Mouse (Mus musculus): Measurements from ENCODE around the gene Trip10. TPM values are rescaled to one million over a fixed set of nuclear protein-coding genes. Genes with fewer than 3 reads are reported as not detected.
A peak's percentile ranks its signal among the peaks of the same experiment; 100 is the strongest.

Gene Trip10
- total and polyA plus RNA-seq, 3 experiments = 10.9 to 20.8 TPM; not detected in 1

DNA sequence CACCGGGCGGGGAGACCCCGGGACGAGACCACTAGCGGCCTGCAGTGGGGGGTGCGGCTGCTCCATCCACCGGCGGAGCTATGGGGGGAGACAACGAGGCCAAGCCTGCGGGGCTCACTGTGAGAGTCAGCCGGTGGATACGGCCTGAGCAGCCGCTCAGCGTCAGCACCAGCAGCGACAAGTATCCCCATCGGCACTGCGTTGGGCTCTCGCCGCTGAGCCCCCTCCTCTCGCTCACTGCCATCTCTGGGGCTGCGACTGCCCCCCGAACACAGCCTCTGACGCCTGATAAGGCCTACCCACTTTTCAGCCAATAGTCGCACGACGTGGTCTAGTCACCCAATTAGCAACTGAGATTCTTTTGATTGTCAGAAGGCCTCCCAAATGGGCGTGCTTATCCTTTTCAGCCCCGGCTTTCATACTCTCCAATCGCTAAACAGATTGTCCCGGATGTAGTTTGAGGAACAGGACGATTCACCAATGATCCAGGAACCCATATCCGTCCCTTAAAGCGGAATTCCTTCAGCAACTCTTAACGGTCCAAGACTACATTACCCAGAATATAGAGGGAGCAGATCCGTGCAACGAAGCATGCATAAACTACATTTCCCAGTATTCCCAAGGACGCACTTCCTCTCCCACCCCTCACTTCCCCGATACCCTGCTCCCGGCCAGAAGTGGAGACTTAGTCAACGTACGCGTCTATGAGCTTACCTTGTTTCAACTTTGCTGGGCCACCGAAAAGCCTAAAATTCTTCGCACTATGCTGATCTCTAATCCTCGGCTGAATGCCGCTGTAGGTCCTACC lies 1.7 kb upstream of the Trip10 start (continued):
- TF ChIP-seq MYB (IDR thresholded peaks at IDR 0.05; ENCODE audit: low read depth, low read length) (no peak), KAT2A (conservative IDR thresholded peaks at IDR 0.05; ENCODE audit: low read depth, low read length) (peak; percentile 99), ZMIZ1 (IDR thresholded peaks at IDR 0.05; ENCODE audit: low read depth, low read length) (peak; percentile 25; the same call in 1 of the 2 replicates), CTCF (IDR thresholded peaks at IDR 0.05 in 2 of 3, conservative IDR thresholded peaks at IDR 0.05 in 1 of 3; ENCODE audit: control insufficient read depth in 1 of 3, insufficient read depth in 1 of 3, low read depth in 2 of 3, low read length in 3 of 3, poor library complexity in 1 of 3, severe bottlenecking in 1 of 3) (no peak), TBP (IDR thresholded peaks at IDR 0.05; ENCODE audit: low read depth, low read length) (peak; percentile 68; the same call in 1 of the 2 replicates), POLR2A (IDR thresholded peaks at IDR 0.05; ENCODE audit: control insufficient read depth in 1 of 2, insufficient read depth in 1 of 2, low read depth in 1 of 2, low read length in 2 of 2, poor library complexity in 1 of 2) (peak; percentile 47 to 63; a peak in 3 of 4 replicates), GATA1 (IDR thresholded peaks at IDR 0.05; ENCODE audit: low read depth, low read length) (peak; percentile 50), MYC (IDR thresholded peaks at IDR 0.05; ENCODE audit: low read depth, low read length) (peak; percentile 73), NELFE (IDR thresholded peaks at IDR 0.05; ENCODE audit: low read depth, low read length) (peak; percentile 75), GABPA (IDR thresholded peaks at IDR 0.05; ENCODE audit: low read depth, low read length) (no peak; the same call in 1 of the 2 replicates), CHD1 (IDR thresholded peaks at IDR 0.05; ENCODE audit: low read depth, low read length) (peak; percentile 99), MXI1 (IDR thresholded peaks at IDR 0.05; ENCODE audit: low read depth, low read length) (peak; percentile 66; the same call in 1 of the 2 replicates)

DNA sequence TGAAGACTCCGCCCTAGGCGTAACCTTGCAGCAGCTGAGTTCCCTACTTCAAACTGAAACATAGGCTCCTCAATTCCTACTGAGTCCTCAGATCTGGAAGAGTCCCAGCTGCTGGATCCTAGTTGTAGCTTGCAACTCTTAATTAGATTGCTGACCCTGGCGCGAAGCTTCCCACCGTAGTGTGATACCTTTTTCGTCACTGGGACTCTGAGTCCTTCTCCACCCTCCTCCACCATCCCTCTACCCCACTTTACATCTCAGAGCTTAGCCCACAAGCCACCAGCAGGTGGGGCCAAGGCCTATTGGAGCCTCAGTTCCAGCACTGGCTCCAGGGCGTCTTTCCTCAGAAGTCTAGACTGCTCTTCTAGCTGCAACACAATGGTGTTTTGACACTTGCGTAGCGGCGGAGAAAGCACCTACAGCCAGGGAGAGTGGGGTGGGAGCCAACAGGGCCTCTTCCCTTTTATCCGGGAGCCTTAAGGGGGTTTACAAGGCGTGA lies 1.0 kb upstream of the Trip10 start, which contains the start of gene Gpr108:
TSS of gene Gpr108 (minus strand) at position 246 of the 499 bp plus-strand sequence.
- Histone ChIP-seq H3K79me2 (ENCODE audit: control insufficient read depth, insufficient read depth, low read length, poor library complexity) (peaks cover 13% of the 10 kb centered on the region), H3K36me3 (ENCODE audit: control insufficient read depth in 1 of 2, insufficient read depth in 2 of 2, low read length in 2 of 2) (peaks cover 0 to 11% of the 10 kb centered on the region in 2 experiments; a peak in 2 of 4 replicates), H3K27me3 (ENCODE audit: control insufficient read depth in 1 of 2, insufficient read depth in 2 of 2, low read length in 2 of 2) (no peaks in the 10 kb centered on the region), H3K27ac (ENCODE audit: control insufficient read depth, low read depth, low read length) (peak within 1 kb of the TSS; percentile 81), H3K9me3 (replicated peaks; ENCODE audit: insufficient read depth, low read length) (no peaks in the 10 kb centered on the region), H3K9ac (ENCODE audit: control insufficient read depth, low read depth, low read length, poor library complexity, severe bottlenecking) (peak within 1 kb of the TSS; percentile 87), H3K4me3 (ENCODE audit: control insufficient read depth in 1 of 2, insufficient read depth in 1 of 2, low read depth in 2 of 2, low read length in 2 of 2) (peak within 1 kb of the TSS; percentile 91 to 92), H3K4me1 (ENCODE audit: control insufficient read depth in 1 of 2, insufficient read depth in 2 of 2, low read length in 2 of 2) (peaks cover 0 to 24% of the 10 kb centered on the region in 2 experiments; a peak in 2 of 4 replicates)
- DNase-seq (ENCODE audit: low read depth, low spot score) = peak; percentile 94
- peak; percentile 55 to 86 (median 78) for TF ChIP-seq CTCF (IDR thresholded peaks at IDR 0.05 in 2 of 3, conservative IDR thresholded peaks at IDR 0.05 in 1 of 3; ENCODE audit: control insufficient read depth in 1 of 3, insufficient read depth in 1 of 3, low read depth in 2 of 3, low read length in 3 of 3, poor library complexity in 1 of 3, severe bottlenecking in 1 of 3)
- TF ChIP-seq SMC3 (IDR thresholded peaks at IDR 0.05; ENCODE audit: low read depth, low read length) = peak; percentile 92
- peak; percentile 35; the same call in 1 of the 2 replicates for TF ChIP-seq NELFE (IDR thresholded peaks at IDR 0.05; ENCODE audit: low read depth, low read length)
- TF ChIP-seq MAZ (IDR thresholded peaks at IDR 0.05; ENCODE audit: low read depth, low read length) = peak; percentile 33; the same call in 1 of the 2 replicates
- 0 out of 2 replicates have a peak, but pooled peaks have one; percentile 75 for TF ChIP-seq CHD1 (IDR thresholded peaks at IDR 0.05; ENCODE audit: low read depth, low read length)
- peak; percentile 30 for TF ChIP-seq SIN3A (IDR thresholded peaks at IDR 0.05; ENCODE audit: low read length)
- TF ChIP-seq ZC3H11A (IDR thresholded peaks at IDR 0.05; ENCODE audit: low read depth, low read length) = peak; percentile 72
- TF ChIP-seq HCFC1 (IDR thresholded peaks at IDR 0.05; ENCODE audit: low read depth, low read length) = no peak
- TF ChIP-seq NRF1 (IDR thresholded peaks at IDR 0.05; ENCODE audit: insufficient read depth, low read depth, low read length, poor library complexity, severe bottlenecking) = no peak
- TF ChIP-seq ZNF384 (IDR thresholded peaks at IDR 0.05; ENCODE audit: low read depth, low read length) = no peak
- TF ChIP-seq MXI1 (IDR thresholded peaks at IDR 0.05; ENCODE audit: low read depth, low read length) = peak; percentile 46
- peak; percentile 63 for TF ChIP-seq RAD21 (IDR thresholded peaks at IDR 0.05; ENCODE audit: low read depth, low read length)

Measured in MEL (cell line).